Mouse (Mus musculus) neural tube, embryonic 11.5 days (tissue): ENCODE measurements at regions not wholly inside any gene's neighbourhood (a gene's known extent, or its start where the extent isn't known, plus 50 kb on each side); places are given as distances from the start of the nearest gene placed in this dataset.

Experiments
- ATAC-seq: fragments of 200-750 bp; cut with Nextera tagmentation; 2 replicates; pipeline ENCODE4 v1.8.0; 2017; ENCODE audit warnings: moderate number of reproducible peaks, mild to moderate bottlenecking, moderate TSS enrichment, moderate library complexity; ENCODE audit not compliant: insufficient read depth, low FRiP score, low TSS enrichment
- DNase-seq: peaks from one replicate; pipeline ENCODE4 v3.0.0-alpha.2; 2015; ENCODE audit warnings: low spot score
- H3K27ac ChIP-seq: fragments of 300-500 bp; sonication (generic); 2 replicates; pipeline ENCODE4 v1.5.1; 2014; ENCODE audit warnings: low read depth, mild to moderate bottlenecking, low read length
- H3K27me3 ChIP-seq: fragments of 300-500 bp; sonication (generic); 2 replicates; pipeline ENCODE4 v1.6.1; 2014; ENCODE audit warnings: mild to moderate bottlenecking, low read length, mixed read lengths; ENCODE audit not compliant: control insufficient read depth, insufficient read depth
- H3K36me3 ChIP-seq: fragments of 300-500 bp; sonication (generic); 2 replicates; pipeline ENCODE4 v1.6.1; 2014; ENCODE audit warnings: mild to moderate bottlenecking, low read length, moderate library complexity, mixed read lengths; ENCODE audit not compliant: control insufficient read depth, insufficient read depth
- H3K4me1 ChIP-seq: fragments of 300-500 bp; sonication (generic); 2 replicates; pipeline ENCODE4 v1.6.1; 2014; ENCODE audit warnings: low read length, mixed read lengths; ENCODE audit not compliant: control insufficient read depth, insufficient read depth
- H3K4me2 ChIP-seq: fragments of 300-500 bp; sonication (generic); 2 replicates; pipeline ENCODE4 v1.6.1; 2014; ENCODE audit warnings: low read depth, mild to moderate bottlenecking, moderate library complexity
- H3K4me3 ChIP-seq: fragments of 300-500 bp; sonication (generic); 2 replicates; pipeline ENCODE4 v1.5.1; 2014; ENCODE audit warnings: low read depth, low read length
- H3K9ac ChIP-seq: fragments of 300-500 bp; sonication (generic); 2 replicates; pipeline ENCODE4 v1.6.1; 2014; ENCODE audit warnings: mild to moderate bottlenecking, low read length
- H3K9me3 ChIP-seq: fragments of 300-500 bp; sonication (generic); 2 replicates; pipeline ENCODE4 v1.6.1; 2016; ENCODE audit warnings: low read length; ENCODE audit not compliant: control insufficient read depth
- WGBS: fragments of 180-500 bp; shearing (Covaris S2); extraction: QIAGEN DNeasy Blood & Tissue Kit; methylation state at CpG from one replicate; pipeline ENCODE4 v1.1.7; 2014; 5-methylcytosine and 5-hydroxymethylcytosine counted together

GRCm38 (mm10) chr14:92826576-92827284, 1063.7 kb downstream of the Pcdh9 start:
- H3K4me2 ChIP-seq, result no peak overlapping the region
- H3K27me3 ChIP-seq, result no peaks in the 10 kb centered on the region
- ATAC-seq (peak; percentile 40), DNase-seq (no peak)
- H3K9ac ChIP-seq, result no peak overlapping the region
- H3K27ac ChIP-seq, result no peak overlapping the region
- H3K4me1 ChIP-seq, result no peaks in the 10 kb centered on the region
- no peak overlapping the region for H3K4me3 ChIP-seq
- whole genome bisulfite sequencing, result 35% methylated on average over 6 of the region's 6 CpGs
- H3K9me3 ChIP-seq, result no peaks in the 10 kb centered on the region
- no peaks in the 10 kb centered on the region for H3K36me3 ChIP-seq

- no peaks in the 10 kb centered on the region for H3K27me3 ChIP-seq
- H3K4me1 ChIP-seq, result no peaks in the 10 kb centered on the region
- no peak overlapping the region for H3K4me3 ChIP-seq
- H3K9me3 ChIP-seq, result no peaks in the 10 kb centered on the region
- DNase-seq, result no peak
- no peak overlapping the region for H3K27ac ChIP-seq
- no peak for ATAC-seq
- no peaks in the 10 kb centered on the region for H3K36me3 ChIP-seq
- WGBS, result 75% methylated on average over 2 of the region's 2 CpGs
- no peak overlapping the region for H3K4me2 ChIP-seq
- H3K9ac ChIP-seq, result no peak overlapping the region
Observed at GRCm38 (mm10) chr14:92820061-92820460, 1070.4 kb downstream of the Pcdh9 start.
